Comparison of ENCODE assay signal across 21 mouse cellular contexts in genomic region chr12:111797251-111797650, GRCm38 (mm10).
"Had no signal": no experiment of that assay in that cellular context is flagged by ENCODE, and none has a peak within 500 bp of the region (broad histone marks: within the 10 kb centered on the region; RNA-seq: fewer than 3 reads in every experiment).

No protein-coding gene starts in this region.

- H3K4me1 ChIP-seq: limb, embryonic 12.5 days; limb, embryonic 15.5 days; midbrain, embryonic 12.5 days; midbrain, embryonic 15.5 days; neural tube, embryonic 12.5 days; neural tube, embryonic 15.5 days had no signal

- H3K9me3 ChIP-seq: limb, embryonic 12.5 days; limb, embryonic 15.5 days; midbrain, embryonic 12.5 days; midbrain, embryonic 15.5 days; neural tube, embryonic 12.5 days; neural tube, embryonic 15.5 days had no signal

- H3K27ac ChIP-seq: limb, embryonic 12.5 days; limb, embryonic 15.5 days; liver, embryonic 14.5 days; macrophage; midbrain, embryonic 12.5 days; midbrain, embryonic 15.5 days; neural tube, embryonic 12.5 days; neural tube, embryonic 15.5 days; stomach, postnatal 0 days had no signal

- H3K4me3 ChIP-seq: limb, embryonic 12.5 days; limb, embryonic 15.5 days; midbrain, embryonic 12.5 days; midbrain, embryonic 15.5 days; neural tube, embryonic 12.5 days; neural tube, embryonic 15.5 days had no signal

- ATAC-seq: liver, postnatal 0 days; lung, postnatal 0 days; midbrain, embryonic 15.5 days had no signal

- H3K4me2 ChIP-seq: limb, embryonic 12.5 days; limb, embryonic 15.5 days; liver, embryonic 11.5 days; lung, embryonic 14.5 days; midbrain, embryonic 12.5 days; midbrain, embryonic 15.5 days; neural tube, embryonic 12.5 days; neural tube, embryonic 15.5 days had no signal

- H3K27me3 ChIP-seq: limb, embryonic 12.5 days; limb, embryonic 15.5 days; midbrain, embryonic 12.5 days; midbrain, embryonic 15.5 days; neural tube, embryonic 12.5 days; neural tube, embryonic 15.5 days had no signal

- H3K9ac ChIP-seq: limb, embryonic 12.5 days; limb, embryonic 15.5 days; liver, embryonic 14.5 days; liver, postnatal 0 days; lung, embryonic 14.5 days; midbrain, embryonic 12.5 days; midbrain, embryonic 15.5 days; neural tube, embryonic 12.5 days; neural tube, embryonic 15.5 days had no signal

- DNase-seq: kidney, postnatal 10 days; left cerebral cortex, postnatal 4 days; liver, postnatal 0 days; lung, embryonic 14.5 days; right cerebral cortex, adult 18-20 months; right cerebral cortex, postnatal 14 days; right cerebral cortex, postnatal 4 days; thymus, adult 2 months; thymus, postnatal 14 days; thymus, postnatal 4 days had no signal
